Mouse (Mus musculus) liver, embryonic 16.5 days (tissue): ENCODE results near the gene Wdr46. TPM values are rescaled to one million over a fixed set of nuclear protein-coding genes. Genes with fewer than 3 reads are reported as not detected.
"Not testable (repeated sequence)": the region's sequence is repeated elsewhere in the genome, so short reads cannot be mapped to it uniquely, and the experiment has no call there.

ENCODE experiments used
- ATAC-seq: fragments of 200-750 bp; cut with Nextera tagmentation; 2 replicates; pipeline ENCODE4 v1.8.0; 2017; ENCODE audit warnings: low read depth, mild to moderate bottlenecking, moderate number of reproducible peaks, moderate library complexity
- H3K27ac ChIP-seq: fragments of 300-500 bp; sonication (generic); 2 replicates; pipeline ENCODE4 v1.5.1; 2014; ENCODE audit warnings: mild to moderate bottlenecking, low read length
- H3K27me3 ChIP-seq: fragments of 300-500 bp; sonication (generic); 2 replicates; pipeline ENCODE4 v1.6.1; 2014; ENCODE audit warnings: low read depth, low read length, mixed read lengths; ENCODE audit not compliant: control insufficient read depth, insufficient read depth
- H3K36me3 ChIP-seq: fragments of 300-500 bp; sonication (generic); 2 replicates; pipeline ENCODE4 v1.6.1; 2014; ENCODE audit warnings: mild to moderate bottlenecking; ENCODE audit not compliant: control insufficient read depth, insufficient read depth
- H3K4me1 ChIP-seq: fragments of 300-500 bp; sonication (generic); 2 replicates; pipeline ENCODE4 v1.6.1; 2014; ENCODE audit warnings: low read depth, low read length, mixed read lengths; ENCODE audit not compliant: control insufficient read depth
- H3K4me2 ChIP-seq: fragments of 300-500 bp; sonication (generic); 2 replicates; pipeline ENCODE4 v1.6.1; 2014; ENCODE audit warnings: low read depth, low read length, mixed read lengths
- H3K4me3 ChIP-seq: fragments of 300-500 bp; sonication (generic); 2 replicates; pipeline ENCODE4 v1.5.1; 2014; ENCODE audit warnings: low read depth, mild to moderate bottlenecking, low read length
- H3K9ac ChIP-seq: fragments of 300-500 bp; sonication (generic); 2 replicates; pipeline ENCODE4 v1.6.1; 2014; ENCODE audit warnings: low read depth, low read length
- H3K9me3 ChIP-seq: fragments of 300-500 bp; sonication (generic); replicated peaks from 2 replicates; pipeline ENCODE4 v1.6.1; 2016; ENCODE audit warnings: low read length; ENCODE audit not compliant: control insufficient read depth
- WGBS: fragments of 180-500 bp; shearing (Covaris S2); extraction: QIAGEN DNeasy Blood & Tissue Kit; methylation state at CpG from one replicate; pipeline ENCODE4 v1.1.7; 2014; ENCODE audit not compliant: insufficient replicate concordance; 5-methylcytosine and 5-hydroxymethylcytosine counted together
- polyA plus RNA-seq: library from polyadenylated mRNA; unstranded; fragments of >200 nt; fragmentation: Nextera tagmentation; extraction: Ambion mirVana; gene quantifications from 2 replicates; pipeline ENCODE4 v1.2.1, GENCODE M21; 2015

Wdr46 gene
- polyA plus RNA-seq, 1 experiment from 2014 or later, result 12.2 TPM

DNA sequence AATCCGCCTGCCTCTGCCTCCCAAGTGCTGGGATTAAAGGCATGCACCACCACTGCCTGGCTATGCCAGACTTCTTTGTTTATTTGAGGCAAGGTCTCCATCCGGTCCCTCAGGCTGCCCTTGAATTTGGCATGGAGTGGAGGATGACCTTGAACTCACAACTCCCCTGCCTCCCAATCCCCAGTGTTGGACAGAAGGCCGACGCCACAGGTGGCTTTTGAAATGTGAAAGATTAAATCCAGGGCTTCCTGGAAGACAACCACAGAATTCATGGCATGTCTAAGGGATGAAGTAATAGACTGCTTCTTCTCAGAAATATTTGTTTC, 39.5 kb upstream of the Wdr46 start:
- Histone ChIP-seq H3K36me3 (no peaks in the 10 kb centered on the region), H3K27me3 (no peaks in the 10 kb centered on the region), H3K4me1 (peaks cover 50% of the 10 kb centered on the region), H3K9me3 (no peaks in the 10 kb centered on the region), H3K4me3 (no peak overlapping the region), H3K4me2 (no peak overlapping the region), H3K9ac (no peak overlapping the region), H3K27ac (no peak overlapping the region)
- ATAC-seq, result no peak
- WGBS, result 83% methylated on average over 4 of the region's 4 CpGs

- Histone ChIP-seq H3K27me3 (no peaks in the 10 kb centered on the region), H3K9me3 (no peaks in the 10 kb centered on the region), H3K27ac (peak overlapping the region; percentile 52; the same call in 1 of the 2 replicates), H3K9ac (no peak overlapping the region), H3K4me2 (no peak overlapping the region), H3K4me3 (no peak overlapping the region), H3K36me3 (no peaks in the 10 kb centered on the region), H3K4me1 (peaks cover 50% of the 10 kb centered on the region)
- ATAC-seq, result no peak
- WGBS, result 62% methylated on average over 4 of the region's 4 CpGs
Measured at GRCm38 (mm10) chr17:33901653-33902052, 38.8 kb upstream of the Wdr46 start.

- Histone ChIP-seq H3K4me2 (0 out of 2 replicates have a peak overlapping the region, but pooled peaks have one; percentile 19), H3K9me3 (no peaks in the 10 kb centered on the region), H3K9ac (no peak overlapping the region), H3K27ac (peak overlapping the region; percentile 59), H3K36me3 (no peaks in the 10 kb centered on the region), H3K4me3 (no peak overlapping the region), H3K4me1 (peaks cover 50% of the 10 kb centered on the region), H3K27me3 (no peaks in the 10 kb centered on the region)
- no peak for ATAC-seq
- 61% methylated on average over 4 of the region's 4 CpGs for WGBS
Measured at GRCm38 (mm10) chr17:33902079-33902478, 38.4 kb upstream of the Wdr46 start.

DNA sequence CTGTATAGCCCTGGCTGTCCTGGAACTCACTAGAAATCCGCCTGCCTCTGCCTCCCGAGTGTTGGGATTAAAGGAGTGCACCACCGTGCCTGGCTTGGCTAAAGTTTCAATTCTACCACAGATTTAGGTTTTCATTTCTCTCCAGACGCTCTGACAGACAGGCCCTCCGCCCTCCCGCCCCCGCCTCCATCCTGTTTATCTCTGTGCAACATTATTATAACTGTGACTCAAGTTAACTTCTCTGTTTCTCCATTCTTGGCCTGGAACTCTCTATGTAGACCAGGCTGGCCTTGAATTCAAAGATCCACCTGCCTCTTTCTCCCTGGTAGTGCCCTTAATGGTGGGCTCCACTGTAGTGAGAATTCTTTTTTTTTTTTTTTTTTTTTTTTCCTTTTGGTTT, 38.0 kb upstream of the Wdr46 start:
- no peaks in the 10 kb centered on the region for H3K9me3 ChIP-seq
- peak overlapping the region; percentile 59 for H3K27ac ChIP-seq
- no peak overlapping the region for H3K9ac ChIP-seq
- H3K27me3 ChIP-seq, result no peaks in the 10 kb centered on the region
- H3K36me3 ChIP-seq, result no peaks in the 10 kb centered on the region
- 21% methylated on average over 7 of the region's 7 CpGs for WGBS
- H3K4me1 ChIP-seq, result peaks cover 46% of the 10 kb centered on the region
- no peak overlapping the region for H3K4me3 ChIP-seq
- ATAC-seq, result no peak
- H3K4me2 ChIP-seq, result 0 out of 2 replicates have a peak overlapping the region, but pooled peaks have one; percentile 19

DNA sequence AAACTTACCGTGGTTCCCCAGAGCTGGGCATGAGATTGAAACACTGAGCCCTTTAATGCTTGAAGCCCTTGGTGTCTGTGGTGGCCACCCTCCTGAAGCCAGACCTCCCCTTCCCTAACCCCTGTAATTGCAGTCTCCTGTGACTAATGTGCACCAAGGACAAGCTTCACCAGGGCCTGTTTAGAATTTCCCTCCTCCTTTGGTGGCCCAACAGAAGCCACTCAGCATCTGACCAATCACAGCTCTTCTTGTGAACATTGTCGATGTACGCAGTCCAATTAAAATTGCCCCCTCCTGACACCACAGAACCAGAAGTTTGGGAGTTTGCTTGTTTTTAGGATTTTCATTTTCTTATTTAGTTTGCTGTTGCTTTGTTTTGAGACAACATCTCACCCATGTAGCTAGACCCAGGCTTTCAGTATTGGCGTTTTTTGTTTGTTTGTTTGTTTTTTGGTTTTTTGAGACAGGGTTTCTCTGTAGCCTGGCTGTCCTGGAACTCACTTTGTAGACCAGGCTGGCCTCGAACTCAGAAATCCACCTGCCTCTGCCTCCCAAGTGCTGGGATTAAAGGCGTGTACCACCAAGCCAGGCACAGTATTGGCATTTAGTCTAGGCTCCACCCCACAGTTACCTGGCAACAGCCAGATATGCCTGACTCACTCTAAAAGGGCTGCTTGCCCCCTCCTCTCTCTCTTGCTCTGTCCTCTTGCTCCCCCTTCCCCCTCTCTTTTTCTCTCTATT, 36.4 kb upstream of the Wdr46 start:
- not testable (repeated sequence) for H3K9ac ChIP-seq
- WGBS, result 68% methylated on average over 6 of the region's 6 CpGs
- H3K4me1 ChIP-seq, result peaks cover 43% of the 10 kb centered on the region

DNA sequence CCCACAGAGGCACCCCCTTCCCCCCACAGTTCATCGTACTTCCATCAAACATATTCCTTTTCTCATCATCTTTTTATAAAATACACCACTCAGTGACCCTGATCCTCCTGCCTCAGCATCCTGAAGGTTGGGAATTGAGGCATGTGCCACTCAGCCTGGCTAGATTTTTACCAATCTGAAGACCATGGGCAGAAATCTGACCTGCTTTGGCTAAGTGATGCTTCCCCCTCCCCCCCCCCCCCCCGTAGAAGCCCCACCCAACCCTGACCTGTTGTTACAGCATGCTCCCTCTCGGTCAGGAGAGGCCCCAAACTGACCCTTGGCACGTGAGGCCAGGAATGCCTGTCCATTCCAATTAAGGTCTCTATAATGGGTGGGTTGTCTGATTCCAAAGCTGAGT, 35.6 kb upstream of the Wdr46 start, which contains the start of gene Platr17:
Gene Platr17 (plus strand): TSS at position 301 of the 400 bp plus-strand sequence.
- H3K36me3 ChIP-seq, H3K4me2 ChIP-seq, H3K27me3 ChIP-seq, H3K9ac ChIP-seq, ATAC-seq, H3K9me3 ChIP-seq, H3K27ac ChIP-seq, H3K4me3 ChIP-seq: not testable (repeated sequence)
- 22% methylated on average over 4 of the region's 4 CpGs for WGBS
- H3K4me1 ChIP-seq, result peaks cover 36% of the 10 kb centered on the region

More for the DNA sequence above, 36.4 kb upstream of the Wdr46 start:
- not testable (repeated sequence) for H3K4me2 ChIP-seq, H3K27me3 ChIP-seq, ATAC-seq, H3K9me3 ChIP-seq, H3K36me3 ChIP-seq, H3K4me3 ChIP-seq, H3K27ac ChIP-seq

DNA sequence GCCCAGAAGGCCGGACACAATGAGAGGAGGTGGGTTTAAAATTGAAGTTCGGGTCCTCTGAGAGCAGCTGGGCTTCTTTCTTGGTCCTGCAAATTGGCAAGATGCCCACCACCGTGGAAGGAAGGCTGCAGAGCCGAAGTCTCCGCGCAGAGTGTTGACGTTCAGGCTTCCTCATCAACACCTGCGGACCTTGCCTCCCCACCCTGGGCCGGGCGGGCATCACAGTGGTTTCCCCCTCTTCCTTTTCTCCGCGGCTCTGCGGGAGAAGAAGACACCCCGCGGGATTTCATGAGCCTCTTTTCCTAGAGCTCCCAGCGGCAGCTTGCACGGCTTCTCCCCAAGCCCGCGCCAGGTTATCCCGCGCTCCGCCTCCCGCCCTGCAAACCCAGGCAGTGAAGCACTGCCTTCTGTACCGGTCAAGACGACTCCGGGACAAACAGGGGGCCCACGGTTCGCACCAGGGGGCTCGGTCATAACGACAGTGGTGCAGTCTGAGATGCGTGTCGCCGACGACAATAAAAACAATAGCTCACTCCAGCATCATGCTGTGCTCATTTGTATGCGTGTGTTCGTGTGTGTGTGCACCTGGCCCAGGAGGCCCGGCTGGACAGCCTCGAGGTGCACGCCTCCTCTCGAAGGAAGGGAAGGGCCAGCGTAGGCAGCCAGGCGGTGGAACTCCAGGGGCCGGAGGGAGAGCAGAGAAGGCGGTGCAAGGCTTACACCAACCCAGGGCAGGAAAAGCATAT, 32.0 kb upstream of the Wdr46 start:
- peak overlapping the region; percentile 93 for H3K9ac ChIP-seq
- peaks cover 20% of the 10 kb centered on the region for H3K36me3 ChIP-seq
- peak overlapping the region; percentile 94 for H3K27ac ChIP-seq
- peak overlapping the region; percentile 89 for H3K4me3 ChIP-seq
- WGBS, result under 1% methylated on average over 42 of the region's 44 CpGs
- ATAC-seq, result peak; percentile 30
- H3K9me3 ChIP-seq, result no peaks in the 10 kb centered on the region
- H3K4me2 ChIP-seq, result peak overlapping the region; percentile 95
- peaks cover 18% of the 10 kb centered on the region for H3K4me1 ChIP-seq
- H3K27me3 ChIP-seq, result no peaks in the 10 kb centered on the region

DNA sequence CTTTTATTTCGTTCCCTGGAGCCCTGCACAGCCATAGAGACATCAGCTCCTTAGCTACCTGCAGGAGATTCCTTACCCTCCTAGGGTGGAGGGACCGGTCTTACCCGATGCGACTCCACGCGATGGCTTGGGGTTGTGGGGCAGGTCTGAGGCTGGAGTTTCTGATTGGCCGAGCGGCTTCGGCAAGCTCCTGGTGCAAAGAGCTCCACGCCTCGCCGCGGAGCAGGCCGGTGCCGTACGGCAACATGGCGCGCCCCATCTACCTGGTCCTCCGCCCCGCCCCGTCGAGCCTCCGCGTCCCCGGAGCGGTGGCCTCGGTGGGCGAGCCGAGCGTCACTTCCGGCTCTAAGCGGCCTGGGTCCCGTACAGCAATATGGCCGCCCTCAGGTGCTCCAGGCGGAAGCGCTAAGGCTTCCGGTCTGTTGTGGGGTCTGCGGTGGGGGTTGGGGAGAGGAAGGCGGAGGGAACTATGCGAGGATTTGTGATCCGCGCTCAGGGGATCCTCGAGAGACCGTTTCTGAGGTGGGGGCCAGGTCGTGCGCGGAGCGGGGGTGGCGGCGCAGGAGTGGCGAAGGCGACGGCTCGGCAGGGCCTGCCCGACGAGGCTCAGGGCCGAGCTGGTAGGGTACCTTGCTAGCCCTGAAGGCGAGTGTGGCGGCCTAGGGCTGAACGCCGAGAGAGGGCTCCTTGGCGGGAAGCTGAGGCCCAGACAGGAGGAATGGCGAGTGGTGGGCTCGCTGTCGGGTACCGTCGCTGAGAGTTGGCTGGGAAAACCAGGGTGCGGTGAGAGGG, 31.2 kb upstream of the Wdr46 start, which contains the start of gene Daxx:
Gene Daxx (plus strand): TSS at position 338 of the 792 bp plus-strand sequence.
- Histone ChIP-seq H3K4me1 (peaks cover 21% of the 10 kb centered on the region), H3K4me2 (peak within 1 kb of the TSS; percentile 95), H3K27me3 (no peaks in the 10 kb centered on the region), H3K4me3 (peak within 1 kb of the TSS; percentile 89), H3K36me3 (peaks cover 28% of the 10 kb centered on the region), H3K27ac (peak within 1 kb of the TSS; percentile 94), H3K9me3 (no peaks in the 10 kb centered on the region), H3K9ac (peak within 1 kb of the TSS; percentile 93)
- under 1% methylated on average over 68 of the region's 68 CpGs for WGBS
- ATAC-seq, result peak; percentile 97
